Mouse (Mus musculus): Measurements from ENCODE around the gene Cab39.

Cab39 gene

GRCm38 (mm10) chr1:85900521-85901333, 107.5 kb downstream of the Cab39 start:
- DNase-seq (ENCODE audit: low read depth): no peak

All from fibroblast of lung, adult 2 months (primary cell).